Mouse (Mus musculus) ES-Bruce4 (cell line): ENCODE results near the gene Myl6b. TPM values are rescaled to one million over a fixed set of nuclear protein-coding genes. Genes with fewer than 3 reads are reported as not detected.

Experiments
- H3K27ac ChIP-seq: 2 replicates; pipeline ENCODE4 v1.5.1; 2012; ENCODE audit warnings: low read length, inconsistent platforms; ENCODE audit not compliant: insufficient read depth
- H3K27me3 ChIP-seq: 2 replicates; pipeline ENCODE4 v1.6.1; 2012; ENCODE audit warnings: mild to moderate bottlenecking, low read length, inconsistent platforms; ENCODE audit not compliant: control insufficient read depth, poor library complexity, insufficient read depth, severe bottlenecking
- H3K36me3 ChIP-seq: 2 replicates; pipeline ENCODE4 v1.6.1; 2012; ENCODE audit warnings: inconsistent platforms, mild to moderate bottlenecking, low read length, moderate library complexity; ENCODE audit not compliant: control insufficient read depth, poor library complexity, insufficient read depth, severe bottlenecking
- H3K4me1 ChIP-seq: one replicate; pipeline ENCODE4 v1.8.1; 2011; ENCODE audit warnings: low read length; ENCODE audit not compliant: control insufficient read depth, insufficient read depth
- H3K4me3 ChIP-seq: 2 replicates; pipeline ENCODE4 v1.5.1; 2011; ENCODE audit warnings: low read depth, mild to moderate bottlenecking, low read length
- H3K9ac ChIP-seq: 2 replicates; pipeline ENCODE4 v1.6.1; 2012; ENCODE audit warnings: low read depth, mild to moderate bottlenecking, inconsistent platforms; ENCODE audit not compliant: poor library complexity, severe bottlenecking
- H3K9me3 ChIP-seq: replicated peaks from 2 replicates; pipeline ENCODE4 v1.6.1; 2012; ENCODE audit warnings: mild to moderate bottlenecking, low read length, inconsistent platforms; ENCODE audit not compliant: control insufficient read depth, poor library complexity, insufficient read depth, severe bottlenecking
- CTCF ChIP-seq: IDR thresholded peaks from one replicate; pipeline ENCODE4 v1.8.1; 2011; ENCODE audit warnings: low read depth, low read length
- EP300 ChIP-seq: IDR thresholded peaks from 2 replicates; pipeline ENCODE4 v1.6.1; 2011; ENCODE audit warnings: low read depth, low read length; ENCODE audit not compliant: insufficient read depth
- POLR2A ChIP-seq: IDR thresholded peaks from one replicate; pipeline ENCODE4 v1.8.1; 2011; ENCODE audit warnings: low read length; ENCODE audit not compliant: insufficient read depth
- polyA plus RNA-seq: library from polyadenylated mRNA; stranded (reverse); fragments of >200 nt; gene quantifications from 2 replicates; pipeline ENCODE4 v1.2.4, GENCODE M21; 2011; ENCODE audit warnings: low read depth; ENCODE audit not compliant: missing spikeins, insufficient read depth, insufficient read length

The Myl6b gene
- polyA plus RNA-seq, 1 experiment: 9.0 TPM

DNA sequence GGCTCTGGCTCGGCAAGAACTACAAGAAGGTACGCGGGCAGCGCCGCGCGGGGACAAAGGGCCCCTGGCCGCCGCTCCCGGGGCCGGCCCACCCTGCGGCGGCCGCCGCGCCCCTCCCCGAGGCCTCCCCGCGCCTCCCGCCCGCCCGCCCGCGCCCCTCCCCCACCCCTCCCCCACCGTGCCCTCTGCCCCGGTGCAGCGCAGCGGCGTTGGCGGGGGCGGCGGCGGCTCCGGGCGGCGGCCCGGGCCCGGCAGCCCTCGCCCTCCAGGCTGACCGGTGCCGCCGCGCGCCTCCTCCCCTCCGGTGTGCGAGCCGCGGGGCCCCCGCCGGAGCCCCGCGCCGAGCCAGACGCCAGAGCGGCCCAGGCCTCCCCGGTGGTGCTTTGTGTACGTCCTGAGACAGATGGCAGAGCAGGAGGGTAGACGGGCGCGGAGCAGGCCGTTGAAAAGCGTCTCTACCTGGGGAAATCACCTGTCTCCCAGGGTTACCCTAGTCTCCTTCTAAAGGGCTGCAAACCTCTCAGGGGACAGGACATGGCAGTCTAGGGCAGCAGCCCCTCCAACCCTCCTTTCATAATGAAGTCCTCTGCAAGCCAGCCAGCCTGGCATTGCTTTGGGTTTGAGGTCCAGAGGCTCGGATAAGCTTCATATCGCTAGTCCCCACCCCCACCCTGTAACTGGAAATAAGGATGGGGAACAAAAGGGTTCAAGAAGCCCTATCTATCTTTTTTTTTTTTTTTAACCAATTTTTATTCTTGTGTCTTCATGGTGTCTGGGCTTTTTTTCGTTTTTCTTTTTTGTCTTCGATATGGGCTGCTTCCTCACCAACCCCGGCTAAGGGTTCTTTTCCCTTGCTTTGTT lies 38.8 kb downstream of the Myl6b start:
- H3K4me1 ChIP-seq: no peaks in the 10 kb centered on the region

DNA sequence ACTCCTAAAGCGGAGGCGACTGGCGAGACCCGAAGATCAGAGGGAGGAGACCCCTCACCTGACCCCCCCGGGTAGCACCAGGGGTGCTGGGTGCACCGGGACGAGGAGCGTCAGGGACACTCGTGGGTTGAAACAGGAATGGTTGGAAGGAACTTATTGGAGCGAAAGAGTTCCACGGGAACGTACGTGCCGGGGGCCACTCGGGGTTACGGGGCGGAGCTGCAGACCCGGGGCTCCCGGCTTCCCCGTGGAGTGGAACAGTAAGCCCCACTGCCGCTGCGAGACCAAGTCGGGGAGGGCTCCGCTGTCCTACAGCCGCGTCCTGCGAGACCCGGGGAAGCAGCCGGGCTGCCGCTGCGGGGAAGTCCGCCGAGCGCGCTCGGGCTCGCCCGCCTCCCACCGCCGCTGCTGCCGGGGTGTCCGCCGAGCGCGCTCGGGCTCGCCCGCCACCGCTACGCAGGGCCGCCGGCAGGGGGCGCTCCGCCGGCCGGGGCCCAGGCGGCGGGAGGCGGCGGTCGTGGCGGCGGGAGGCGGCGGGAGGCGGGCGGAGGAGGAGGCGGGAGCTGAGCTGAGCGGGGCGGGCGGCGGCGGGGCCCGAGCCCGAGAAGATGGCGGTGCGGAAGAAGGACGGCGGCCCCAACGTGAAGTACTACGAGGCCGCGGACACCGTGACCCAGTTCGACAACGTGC lies 39.6 kb downstream of the Myl6b start, which contains the start of gene Smarcc2:
TSS of gene Smarcc2 (plus strand) at position 530 of the 690 bp plus-strand sequence.
- H3K27ac ChIP-seq: no peak within 1 kb of the TSS
- no peaks in the 10 kb centered on the region for H3K27me3 ChIP-seq
- no peak for TF ChIP-seq POLR2A
- TF ChIP-seq EP300: no peak
- TF ChIP-seq CTCF: peak; percentile 6
- H3K36me3 ChIP-seq: 0 out of 2 replicates have a peak, but pooled peaks cover 3% of the 10 kb centered on the region
- peak within 1 kb of the TSS; percentile 94 for H3K4me3 ChIP-seq
- no peaks in the 10 kb centered on the region for H3K4me1 ChIP-seq
- H3K9me3 ChIP-seq: no peaks in the 10 kb centered on the region
- H3K9ac ChIP-seq: peak within 1 kb of the TSS; percentile 84

More for the DNA sequence above, 38.8 kb downstream of the Myl6b start:
- TF ChIP-seq EP300 (no peak), CTCF (no peak), POLR2A (no peak)
- peaks cover 6% of the 10 kb centered on the region; the same call in 1 of the 2 replicates for H3K36me3 ChIP-seq
- no peaks in the 10 kb centered on the region for H3K9me3 ChIP-seq
- H3K27ac ChIP-seq: no peak overlapping the region
- peak overlapping the region; percentile 94 for H3K4me3 ChIP-seq
- H3K9ac ChIP-seq: peak overlapping the region; percentile 84
- H3K27me3 ChIP-seq: no peaks in the 10 kb centered on the region

DNA sequence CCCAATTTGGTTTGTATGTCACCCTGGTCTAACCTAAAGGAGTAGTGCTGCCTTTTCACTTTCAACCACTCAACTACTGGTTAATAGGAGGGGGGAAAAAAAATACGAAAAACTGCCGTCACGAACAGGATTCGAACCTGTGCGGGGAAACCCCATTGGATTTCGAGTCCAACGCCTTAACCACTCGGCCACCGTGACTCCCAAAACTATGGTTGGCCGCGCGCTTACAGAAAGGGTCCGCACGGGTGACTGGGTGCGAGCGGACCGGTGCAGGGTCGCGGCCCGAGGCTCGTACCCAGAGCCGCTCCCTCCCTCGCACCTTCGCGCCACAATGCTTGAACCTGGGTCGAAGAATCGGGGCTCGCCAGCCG lies 40.2 kb downstream of the Myl6b start:
- no peaks in the 10 kb centered on the region for H3K27me3 ChIP-seq
- no peaks in the 10 kb centered on the region for H3K4me1 ChIP-seq
- H3K9ac ChIP-seq: peak overlapping the region; percentile 84
- H3K36me3 ChIP-seq: 0 out of 2 replicates have a peak, but pooled peaks cover 3% of the 10 kb centered on the region
- no peaks in the 10 kb centered on the region for H3K9me3 ChIP-seq
- peak overlapping the region; percentile 78 for H3K4me3 ChIP-seq
- H3K27ac ChIP-seq: no peak overlapping the region
- TF ChIP-seq POLR2A: no peak
- 0 out of 2 replicates have a peak, but pooled peaks have one; percentile 42 for TF ChIP-seq EP300

DNA sequence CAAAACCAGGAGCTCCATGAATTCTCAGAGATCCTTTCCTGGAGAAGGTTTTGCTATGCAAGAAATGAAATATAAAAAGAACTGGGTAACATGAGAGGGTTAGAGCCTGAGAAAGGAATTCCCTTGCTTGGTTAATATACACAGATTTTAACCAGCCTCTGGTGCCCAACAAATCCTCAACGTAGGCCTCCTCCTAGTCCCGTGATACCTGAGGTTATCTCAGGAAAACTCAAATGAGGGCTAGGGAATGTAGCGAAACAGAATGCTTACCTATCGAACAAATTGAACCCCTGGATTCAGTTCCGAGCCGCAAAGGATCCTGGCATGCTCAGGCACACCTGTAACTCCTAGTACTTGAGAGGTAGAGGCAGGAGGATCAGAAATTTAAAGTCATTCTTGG lies 40.8 kb downstream of the Myl6b start:
- Histone ChIP-seq H3K9me3 (no peaks in the 10 kb centered on the region), H3K36me3 (no peaks in the 10 kb centered on the region), H3K9ac (no peak overlapping the region), H3K27ac (no peak overlapping the region), H3K27me3 (no peaks in the 10 kb centered on the region), H3K4me3 (no peak overlapping the region), H3K4me1 (no peaks in the 10 kb centered on the region)
- no peak for TF ChIP-seq CTCF
- TF ChIP-seq EP300: no peak
- TF ChIP-seq POLR2A: no peak

GRCm38 (mm10) chr10:128455280-128455679 lies 43.2 kb downstream of the Myl6b start:
- H3K27ac ChIP-seq: no peak overlapping the region

More at GRCm38 (mm10) chr10:128455280-128455679, 43.2 kb downstream of the Myl6b start:
- H3K9me3 ChIP-seq: no peaks in the 10 kb centered on the region
- peak overlapping the region; percentile 25; the same call in 1 of the 2 replicates for H3K4me3 ChIP-seq
- TF ChIP-seq EP300 (no peak), CTCF (no peak), POLR2A (no peak)
- no peaks in the 10 kb centered on the region for H3K27me3 ChIP-seq
- H3K4me1 ChIP-seq: no peaks in the 10 kb centered on the region
- H3K36me3 ChIP-seq: no peaks in the 10 kb centered on the region
- H3K9ac ChIP-seq: peak overlapping the region; percentile 7; the same call in 1 of the 2 replicates
